Mouse (Mus musculus) embryonic facial prominence, embryonic 11.5 days (tissue): ENCODE results near the gene Pik3c2g. TPM values are rescaled to one million over a fixed set of nuclear protein-coding genes. Genes with fewer than 3 reads are reported as not detected.
A peak's percentile ranks its signal among the peaks of the same experiment; 100 is the strongest.

Source experiments
- ATAC-seq: fragments of 200-750 bp; cut with Nextera tagmentation; replicated peaks from 2 replicates; pipeline ENCODE4 v1.8.0; 2017; ENCODE audit warnings: low read depth; ENCODE audit not compliant: insufficient number of reproducible peaks, low FRiP score, low TSS enrichment
- DNase-seq: peaks from one replicate; pipeline ENCODE4 v3.0.0-alpha.2; 2015; ENCODE audit warnings: low spot score
- H3K27ac ChIP-seq: fragments of 300-500 bp; sonication (generic); replicated peaks from 2 replicates; pipeline ENCODE4 v1.5.1; 2014; ENCODE audit warnings: mild to moderate bottlenecking, low read depth, low read length, control low read depth
- H3K27me3 ChIP-seq: fragments of 300-500 bp; sonication (generic); 2 replicates; pipeline ENCODE4 v1.6.1; 2014; ENCODE audit warnings: mild to moderate bottlenecking, low read length, moderate library complexity, mixed read lengths; ENCODE audit not compliant: control insufficient read depth, insufficient read depth
- H3K36me3 ChIP-seq: fragments of 300-500 bp; sonication (generic); replicated peaks from 2 replicates; pipeline ENCODE4 v1.6.1; 2014; ENCODE audit warnings: low read depth, mild to moderate bottlenecking, low read length, moderate library complexity, mixed read lengths; ENCODE audit not compliant: control insufficient read depth, insufficient read depth
- H3K4me1 ChIP-seq: fragments of 300-500 bp; sonication (generic); 2 replicates; pipeline ENCODE4 v1.6.1; 2014; ENCODE audit warnings: low read length, mixed read lengths; ENCODE audit not compliant: control insufficient read depth, insufficient read depth
- H3K4me2 ChIP-seq: fragments of 300-500 bp; sonication (generic); 2 replicates; pipeline ENCODE4 v1.6.1; 2014; ENCODE audit warnings: low read depth, mild to moderate bottlenecking, control low read depth, low read length, moderate library complexity
- H3K4me3 ChIP-seq: fragments of 300-500 bp; sonication (generic); 2 replicates; pipeline ENCODE4 v1.5.1; 2014; ENCODE audit warnings: low read depth, low read length, control low read depth
- H3K9ac ChIP-seq: fragments of 300-500 bp; sonication (generic); replicated peaks from 2 replicates; pipeline ENCODE4 v1.6.1; 2014; ENCODE audit warnings: mild to moderate bottlenecking, control low read depth, low read length
- H3K9me3 ChIP-seq: fragments of 300-500 bp; sonication (generic); replicated peaks from 2 replicates; pipeline ENCODE4 v1.6.1; 2016; ENCODE audit warnings: mild to moderate bottlenecking, low read length, inconsistent platforms, mixed read lengths; ENCODE audit not compliant: control insufficient read depth
- WGBS: fragments of 180-500 bp; shearing (Covaris S2); extraction: QIAGEN DNeasy Blood & Tissue Kit; methylation state at CpG from one replicate; pipeline ENCODE4 v1.1.7; 2014; 5-methylcytosine and 5-hydroxymethylcytosine counted together
- polyA plus RNA-seq: library from polyadenylated mRNA; unstranded; fragments of >200 nt; fragmentation: Nextera tagmentation; extraction: Ambion mirVana; gene quantifications from 2 replicates; pipeline ENCODE4 v1.2.1, GENCODE M21; 2014

The Pik3c2g gene
- polyA plus RNA-seq, 1 experiment from 2014 or later, result 0.46 TPM

DNA sequence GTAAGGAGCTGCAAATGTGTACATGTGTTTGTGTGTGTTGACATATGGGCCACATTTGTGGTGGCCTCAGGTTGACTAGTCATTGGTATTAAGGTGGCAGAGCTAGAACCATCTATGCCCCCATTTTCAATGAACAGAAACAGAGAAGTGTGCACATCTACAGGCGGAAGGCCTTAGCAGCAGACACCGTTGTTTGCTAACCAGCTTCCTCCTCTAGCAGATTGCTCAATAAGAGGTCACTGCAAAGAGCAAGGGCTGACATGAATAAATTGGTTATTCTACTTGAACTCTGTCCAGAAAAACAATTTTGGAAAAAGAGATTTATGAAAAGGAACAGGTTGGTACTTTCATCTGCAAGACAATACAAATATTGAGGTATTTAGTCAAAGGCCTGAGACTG, 295.1 kb downstream of the Pik3c2g start:
- H3K27me3 ChIP-seq, result no peaks in the 10 kb centered on the region
- H3K4me3 ChIP-seq, result no peak overlapping the region
- 88% methylated on average over 2 of the region's 2 CpGs for WGBS
- DNase-seq (no peak), ATAC-seq (no peak)
- no peak overlapping the region for H3K27ac ChIP-seq
- no peaks in the 10 kb centered on the region for H3K36me3 ChIP-seq
- no peaks in the 10 kb centered on the region for H3K4me1 ChIP-seq
- H3K9ac ChIP-seq, result no peak overlapping the region
- no peak overlapping the region for H3K4me2 ChIP-seq
- H3K9me3 ChIP-seq, result no peaks in the 10 kb centered on the region

DNA sequence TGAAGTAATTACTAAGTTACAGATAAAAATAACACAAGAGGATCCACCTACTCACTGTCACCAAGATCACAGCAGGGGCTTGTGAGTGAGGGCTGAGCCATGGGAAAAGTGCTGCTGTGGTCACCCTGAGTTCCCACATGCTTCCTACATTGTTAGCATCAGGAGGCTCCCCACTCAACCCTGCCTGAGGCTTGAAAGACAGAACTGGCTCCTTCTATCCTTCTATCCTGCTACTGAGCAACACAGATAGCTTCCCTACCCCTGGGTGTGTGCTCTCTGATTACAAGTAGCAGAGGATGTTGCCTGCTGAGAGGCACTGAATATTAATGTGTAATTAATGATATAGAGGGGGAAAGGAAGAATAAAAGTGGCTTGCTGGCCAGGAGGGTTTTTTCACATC, 300.2 kb downstream of the Pik3c2g start:
- no peaks in the 10 kb centered on the region for H3K9me3 ChIP-seq
- no peak overlapping the region for H3K27ac ChIP-seq
- no peaks in the 10 kb centered on the region for H3K27me3 ChIP-seq
- H3K4me3 ChIP-seq, result no peak overlapping the region
- no peak for DNase-seq
- H3K9ac ChIP-seq, result no peak overlapping the region
- H3K4me1 ChIP-seq, result no peaks in the 10 kb centered on the region
- no peaks in the 10 kb centered on the region for H3K36me3 ChIP-seq
- no peak for ATAC-seq
- no peak overlapping the region for H3K4me2 ChIP-seq

DNA sequence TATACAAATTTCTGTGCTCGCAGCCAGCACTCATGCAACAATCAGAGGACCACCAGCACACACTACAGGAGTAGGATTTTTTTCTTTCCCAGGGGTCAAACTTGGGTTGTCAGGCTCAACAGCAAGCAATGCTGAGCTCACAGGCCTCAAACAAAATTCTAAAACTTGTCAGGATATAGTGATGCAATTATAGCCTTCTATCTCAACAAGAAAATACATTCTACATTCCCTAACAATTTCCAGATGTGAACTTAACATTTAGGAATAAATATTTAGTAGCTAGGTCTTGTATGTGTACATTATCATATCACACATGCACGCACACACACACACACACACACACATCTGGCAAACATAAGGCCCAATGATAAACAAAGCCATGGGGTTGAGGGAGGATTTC, 308.6 kb downstream of the Pik3c2g start:
- H3K4me1 ChIP-seq, result no peaks in the 10 kb centered on the region
- H3K4me3 ChIP-seq, result no peak overlapping the region
- no peak overlapping the region for H3K4me2 ChIP-seq
- H3K36me3 ChIP-seq, result no peaks in the 10 kb centered on the region
- H3K9me3 ChIP-seq, result no peaks in the 10 kb centered on the region
- peak; percentile 57 for DNase-seq
- ATAC-seq, result peak; percentile 52; the same call in 1 of the 2 replicates
- no peaks in the 10 kb centered on the region for H3K27me3 ChIP-seq
- H3K9ac ChIP-seq, result no peak overlapping the region
- 44% methylated on average over 2 of the region's 2 CpGs for WGBS
- H3K27ac ChIP-seq, result no peak overlapping the region

DNA sequence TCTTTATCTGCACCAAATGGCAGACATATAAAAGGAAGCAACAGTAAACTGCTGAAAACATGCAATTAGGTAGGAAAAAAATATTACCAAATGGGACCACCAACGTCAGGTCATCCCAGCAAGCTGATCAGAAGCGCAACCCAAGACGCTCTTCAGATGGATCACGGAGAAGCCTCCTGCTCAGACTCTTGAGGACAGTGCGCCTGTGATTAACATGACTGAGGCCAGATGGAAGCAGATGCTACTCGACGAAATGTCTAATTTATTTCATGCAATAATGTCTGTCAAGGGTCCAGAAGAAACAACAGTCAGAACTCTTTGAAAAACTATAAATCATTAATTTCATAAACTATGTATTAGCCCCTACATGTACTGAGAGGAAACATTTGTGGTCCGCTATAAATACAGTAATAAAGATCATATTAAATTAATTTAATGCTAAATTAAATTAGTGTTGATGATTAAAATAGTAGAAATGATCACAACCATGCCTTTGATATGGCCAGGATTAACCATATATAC, 312.7 kb downstream of the Pik3c2g start:
- Histone ChIP-seq H3K27me3 (no peaks in the 10 kb centered on the region), H3K9me3 (no peaks in the 10 kb centered on the region), H3K27ac (no peak overlapping the region), H3K4me1 (no peaks in the 10 kb centered on the region), H3K4me3 (no peak overlapping the region), H3K4me2 (no peak overlapping the region), H3K9ac (no peak overlapping the region), H3K36me3 (no peaks in the 10 kb centered on the region)
- no peak for ATAC-seq
- 90% methylated on average over 8 of the region's 8 CpGs for WGBS
- no peak for DNase-seq

DNA sequence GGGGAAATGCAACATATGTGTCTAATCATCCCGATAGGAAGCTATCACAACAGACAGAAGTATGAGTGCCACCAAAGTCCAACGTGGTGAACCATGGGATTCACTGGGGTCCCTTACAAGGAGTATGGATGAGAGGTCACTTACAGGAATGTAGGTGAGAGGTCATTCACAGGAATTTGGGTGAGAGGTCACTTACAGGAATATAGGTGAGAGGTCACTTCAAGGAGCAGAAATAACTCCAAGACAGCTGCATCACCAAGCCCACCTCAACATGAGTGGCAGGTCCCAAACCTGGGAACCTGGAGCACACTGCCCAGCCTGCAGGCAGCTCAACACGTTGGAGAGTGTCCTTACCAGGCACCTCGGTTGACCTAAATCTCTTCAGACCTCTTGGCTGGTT, 314.8 kb downstream of the Pik3c2g start:
- DNase-seq (no peak), ATAC-seq (no peak)
- Histone ChIP-seq H3K36me3 (no peaks in the 10 kb centered on the region), H3K4me2 (no peak overlapping the region), H3K27me3 (no peaks in the 10 kb centered on the region), H3K4me1 (no peaks in the 10 kb centered on the region), H3K9me3 (no peaks in the 10 kb centered on the region), H3K27ac (no peak overlapping the region), H3K4me3 (no peak overlapping the region), H3K9ac (no peak overlapping the region)
- WGBS, result 68% methylated on average over 4 of the region's 4 CpGs

DNA sequence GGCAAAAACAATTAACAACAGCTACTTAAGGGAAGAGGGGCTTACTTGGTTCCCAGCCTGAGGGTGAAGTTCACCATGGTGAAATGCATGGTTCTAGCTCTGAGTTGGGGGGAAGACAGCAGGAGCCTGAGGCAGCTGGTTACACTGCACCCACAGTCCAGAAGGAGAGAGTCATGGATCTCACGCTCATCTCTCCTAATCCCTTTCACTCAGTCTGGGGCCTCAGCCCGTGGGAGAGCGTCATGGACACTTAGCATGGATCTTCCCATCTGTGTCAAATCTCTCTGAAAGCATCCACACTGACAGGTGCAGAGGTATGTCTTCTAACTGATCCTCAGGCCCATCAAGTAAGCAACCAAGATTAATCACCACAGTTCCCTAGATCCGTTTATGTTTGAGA, 320.1 kb downstream of the Pik3c2g start:
- no peaks in the 10 kb centered on the region for H3K4me1 ChIP-seq
- no peaks in the 10 kb centered on the region for H3K9me3 ChIP-seq
- H3K27me3 ChIP-seq, result no peaks in the 10 kb centered on the region
- H3K9ac ChIP-seq, result no peak overlapping the region
- H3K4me3 ChIP-seq, result no peak overlapping the region
- WGBS, result 57% methylated on average over 4 of the region's 4 CpGs
- no peak overlapping the region for H3K4me2 ChIP-seq
- DNase-seq (no peak), ATAC-seq (peak; percentile 56; the same call in 1 of the 2 replicates)
- H3K36me3 ChIP-seq, result no peaks in the 10 kb centered on the region
- no peak overlapping the region for H3K27ac ChIP-seq

DNA sequence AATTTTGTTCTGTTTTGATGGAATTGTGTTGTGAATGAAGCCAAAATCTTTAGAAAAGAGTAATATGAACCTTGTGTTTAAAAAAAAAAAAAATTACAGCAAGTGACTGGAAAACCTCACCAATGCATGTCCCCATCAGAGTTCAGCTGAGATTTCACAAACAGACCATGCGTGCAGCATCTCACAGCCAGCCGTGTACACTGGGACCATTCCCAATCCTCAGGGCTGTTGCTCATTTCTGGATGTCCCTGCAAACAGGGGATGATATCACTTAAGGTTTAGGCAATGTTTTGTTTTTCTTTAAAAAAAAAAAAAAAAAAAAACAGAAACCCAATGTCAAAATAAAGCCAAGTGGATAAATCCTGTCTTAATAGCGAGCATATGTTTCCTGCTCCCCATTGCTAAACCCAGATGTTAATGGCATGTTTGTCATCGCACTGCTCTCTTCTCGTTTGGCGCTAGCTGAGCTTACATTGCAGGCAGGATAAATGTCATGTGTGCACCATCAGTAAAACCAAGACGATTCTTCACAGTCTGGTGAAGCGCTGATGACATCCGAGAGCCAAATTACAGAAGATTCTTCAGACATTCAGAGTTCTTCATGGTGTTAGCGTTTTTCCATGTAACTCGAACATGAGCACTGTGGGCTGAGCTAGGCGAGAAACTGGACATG, 322.1 kb downstream of the Pik3c2g start:
- Histone ChIP-seq H3K4me2 (no peak overlapping the region), H3K36me3 (no peaks in the 10 kb centered on the region), H3K9me3 (no peaks in the 10 kb centered on the region), H3K9ac (no peak overlapping the region), H3K4me1 (no peaks in the 10 kb centered on the region), H3K4me3 (no peak overlapping the region), H3K27ac (no peak overlapping the region), H3K27me3 (no peaks in the 10 kb centered on the region)
- ATAC-seq (no peak), DNase-seq (peak; percentile 71)
- WGBS, result 37% methylated on average over 12 of the region's 12 CpGs

DNA sequence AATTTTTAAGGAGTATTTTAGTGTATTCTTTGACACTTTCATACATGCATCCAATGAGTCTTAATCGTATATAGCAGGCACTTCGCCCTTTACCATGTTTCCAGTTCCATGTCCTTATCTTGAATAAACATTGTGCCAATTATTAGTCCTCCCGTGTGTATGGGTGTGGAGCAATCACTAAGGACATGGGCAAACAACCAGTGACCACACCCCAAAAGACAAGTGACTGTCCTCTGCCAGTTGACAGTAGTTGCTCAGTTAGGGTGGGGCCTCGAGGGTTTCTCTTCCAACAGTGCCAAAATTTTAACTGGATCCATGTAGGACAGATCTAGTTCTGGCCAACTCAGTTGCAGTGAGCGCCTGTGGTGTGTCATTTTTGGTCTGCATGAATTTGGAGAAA, 341.7 kb downstream of the Pik3c2g start:
- ATAC-seq (no peak), DNase-seq (no peak)
- H3K36me3 ChIP-seq, result no peaks in the 10 kb centered on the region
- H3K27me3 ChIP-seq, result no peaks in the 10 kb centered on the region
- no peaks in the 10 kb centered on the region for H3K9me3 ChIP-seq
- H3K9ac ChIP-seq, result no peak overlapping the region
- 85% methylated on average over 5 of the region's 5 CpGs for WGBS
- no peak overlapping the region for H3K4me3 ChIP-seq
- no peak overlapping the region for H3K4me2 ChIP-seq
- no peak overlapping the region for H3K27ac ChIP-seq
- no peaks in the 10 kb centered on the region for H3K4me1 ChIP-seq
